Mouse (Mus musculus) heart, postnatal 25 days (tissue): ENCODE results near the gene Pga5. TPM values are rescaled to one million over a fixed set of nuclear protein-coding genes. Genes with fewer than 3 reads are reported as not detected.

ENCODE experiments used
- DNase-seq: peaks from one replicate; pipeline ENCODE4 v3.0.0; 2022; ENCODE audit warnings: low spot score
- intact Hi-C: fragments of 180-260 bp; cut with DNase I; formaldehyde crosslinking; loops from one replicate; pipeline ENCODE4 v1.15.1; 2025
- total RNA-seq, 2 experiments: library from RNA; stranded (reverse); gene quantifications; 2 replicates each; pipeline ENCODE4 v1.2.3; 2021

The Pga5 gene
- total RNA-seq = not detected

DNA sequence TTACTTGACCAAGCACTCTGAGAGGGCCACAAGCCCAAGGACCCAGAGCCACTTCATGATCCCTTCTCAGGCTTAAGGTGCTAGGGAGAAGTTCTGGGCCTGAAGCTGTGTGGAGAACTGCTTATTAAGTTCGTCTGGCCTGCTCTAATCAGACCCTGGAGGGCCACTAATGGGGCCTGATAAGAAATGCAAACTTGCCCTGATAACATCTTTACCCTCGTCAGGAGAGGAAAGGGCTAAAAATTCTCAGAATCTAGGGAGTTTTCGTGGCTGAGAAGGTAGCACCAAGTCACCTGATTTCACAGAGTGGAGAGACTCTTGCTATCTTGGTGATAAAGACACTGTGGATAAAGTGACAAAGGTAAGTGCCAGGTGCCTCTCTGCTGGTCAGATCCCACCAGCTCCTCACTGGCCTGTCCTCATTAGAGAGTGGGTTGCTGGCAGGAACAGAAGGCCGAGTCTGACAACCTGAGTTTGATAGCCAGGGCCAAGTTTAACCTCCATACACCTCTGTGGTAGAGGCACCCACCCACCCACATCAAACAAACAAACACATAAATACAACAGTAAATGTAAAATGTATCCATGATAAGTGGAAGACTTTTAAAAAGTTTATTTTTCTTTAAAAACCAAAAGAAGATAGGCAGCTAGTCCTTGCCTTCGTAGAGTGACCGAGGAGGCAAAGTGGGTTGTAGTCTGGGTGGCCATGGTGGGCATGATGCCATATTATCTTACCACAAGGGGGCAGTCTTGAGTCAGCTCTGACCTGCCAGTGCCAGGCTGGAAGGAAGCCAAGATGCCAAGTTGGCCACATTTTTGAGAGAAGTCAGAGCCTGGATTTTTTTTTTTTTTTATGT, at the start of gene Pga5:
Gene Pga5 (minus strand): TSS at position 157 of the 857 bp plus-strand sequence.
- DNase-seq = peak; percentile 40
- intact Hi-C loops = loop anchor here (1.0 to 5.0 kb wide), 2 partner anchors 31 to 279 kb away; no protein-coding TSS in a partner anchor

DNA sequence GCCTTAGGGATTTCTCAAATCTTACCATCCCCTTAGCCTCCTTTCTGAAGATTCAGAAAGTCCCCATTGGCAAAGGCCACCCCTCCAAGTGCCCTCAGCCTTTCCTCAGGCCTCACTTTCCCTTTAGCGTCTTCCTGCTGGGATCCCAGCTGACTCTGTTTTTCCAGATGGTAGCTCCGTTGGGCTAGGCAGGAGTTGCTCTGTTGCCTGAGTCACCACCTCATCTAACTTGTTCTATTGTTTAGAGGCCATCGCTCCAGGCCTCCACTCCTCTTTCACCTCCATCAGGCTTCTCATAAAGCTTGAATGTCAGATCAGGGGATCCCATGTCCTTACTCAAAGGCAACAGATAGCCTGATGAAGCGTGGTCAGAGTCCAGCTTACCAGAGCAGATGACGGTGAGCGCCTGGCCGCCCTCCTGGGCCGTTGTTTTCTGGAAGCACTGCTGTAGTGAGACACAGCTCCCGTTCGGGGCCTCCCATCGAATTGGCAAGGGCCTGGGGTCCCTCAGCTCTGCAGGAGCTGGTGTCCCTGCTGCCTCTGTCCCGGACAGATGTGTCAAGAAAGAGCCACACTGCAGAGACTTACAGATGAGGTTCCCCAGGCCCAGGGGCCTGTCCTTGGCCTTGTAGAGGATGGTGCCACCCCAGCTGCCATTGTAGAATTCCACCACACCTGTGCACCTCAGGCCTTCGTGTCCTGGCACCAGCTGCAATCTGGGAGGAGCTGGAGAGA, 46.9 kb upstream of the Pga5 start:
- intact Hi-C loops = no loop called here
- DNase-seq = no peak

DNA sequence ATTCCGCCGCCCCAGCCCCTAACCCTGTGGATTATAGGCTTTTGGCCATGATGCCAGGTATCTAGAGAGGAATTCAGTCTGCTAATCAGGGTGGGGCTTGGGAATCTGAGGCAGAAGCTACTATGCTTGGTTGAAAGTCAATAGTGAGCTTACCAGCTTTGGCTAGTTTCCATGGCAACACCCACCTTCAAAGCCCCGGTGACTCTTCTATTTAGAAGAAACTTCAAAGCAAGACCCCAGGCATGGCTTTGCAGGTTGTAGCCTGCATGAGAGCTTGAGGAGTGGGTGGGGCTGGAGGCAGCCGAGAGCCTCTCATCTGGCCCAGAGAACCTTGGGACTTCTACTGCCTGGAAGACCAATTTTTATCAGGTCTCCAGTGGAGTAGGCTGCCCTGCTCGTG, 45.8 kb upstream of the Pga5 start:
- intact Hi-C loops = no loop called here
- no peak for DNase-seq

DNA sequence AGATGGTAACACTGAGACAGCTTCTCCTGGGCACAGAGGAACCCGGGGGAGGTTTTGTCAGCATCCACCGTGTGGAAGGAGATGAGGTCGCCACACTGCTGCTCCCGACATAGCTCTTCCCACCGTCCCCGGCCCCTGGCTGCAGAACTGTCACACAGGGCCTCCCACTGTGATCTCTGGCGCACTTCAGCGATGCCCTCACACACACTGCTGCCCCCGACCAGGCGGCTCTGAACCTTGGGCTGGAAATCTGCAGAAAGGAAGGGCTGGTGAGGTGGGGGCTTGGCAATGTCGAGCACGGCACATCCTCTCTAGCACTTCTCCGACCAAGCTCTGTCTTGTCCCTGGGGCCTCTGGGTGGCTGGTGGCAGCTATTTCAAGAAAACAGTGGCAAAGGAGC, 45.2 kb upstream of the Pga5 start:
- intact Hi-C loops = no loop called here
- no peak for DNase-seq

DNA sequence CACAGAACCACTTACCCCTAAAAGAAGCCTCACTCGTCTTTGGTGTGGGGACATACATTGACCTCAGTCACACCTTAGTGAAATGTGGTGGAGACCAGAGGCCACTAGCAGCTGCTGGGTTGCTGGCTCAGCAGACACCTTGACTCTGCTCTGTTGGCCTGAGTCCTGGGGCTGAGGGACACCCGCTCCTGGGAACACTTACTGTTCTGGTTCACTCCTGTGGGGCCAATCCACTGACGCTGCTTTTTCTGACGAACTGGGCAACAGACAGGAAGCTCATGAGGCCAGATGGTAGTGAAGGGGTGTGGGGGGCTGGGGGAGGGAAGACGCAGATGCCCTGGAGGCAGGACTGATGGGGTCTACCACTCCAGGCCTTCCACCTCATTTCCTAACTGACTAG, 43.2 kb upstream of the Pga5 start:
- no peak for DNase-seq
- intact Hi-C loops = no loop called here

DNA sequence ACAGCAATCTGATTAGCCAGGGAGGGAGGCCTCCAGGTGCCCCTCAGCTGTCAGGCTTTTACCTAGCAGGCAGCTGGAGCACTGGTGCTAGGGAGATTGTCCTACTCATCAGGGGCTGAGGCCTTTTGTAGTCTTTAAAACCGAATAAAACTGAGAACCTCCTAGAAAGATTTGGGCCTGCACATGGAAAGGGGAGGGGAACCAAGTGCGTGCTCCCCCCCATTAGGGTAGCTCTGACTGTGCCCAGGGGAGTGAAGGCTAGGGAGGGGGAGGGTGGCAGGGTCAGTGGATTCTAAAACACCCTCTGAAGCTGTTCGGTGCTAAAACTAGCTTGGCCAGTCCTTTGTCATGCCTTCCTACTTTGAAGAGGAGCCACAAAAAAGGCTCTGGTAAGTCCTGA, 42.7 kb upstream of the Pga5 start:
- no peak for DNase-seq
- intact Hi-C loops = no loop called here

DNA sequence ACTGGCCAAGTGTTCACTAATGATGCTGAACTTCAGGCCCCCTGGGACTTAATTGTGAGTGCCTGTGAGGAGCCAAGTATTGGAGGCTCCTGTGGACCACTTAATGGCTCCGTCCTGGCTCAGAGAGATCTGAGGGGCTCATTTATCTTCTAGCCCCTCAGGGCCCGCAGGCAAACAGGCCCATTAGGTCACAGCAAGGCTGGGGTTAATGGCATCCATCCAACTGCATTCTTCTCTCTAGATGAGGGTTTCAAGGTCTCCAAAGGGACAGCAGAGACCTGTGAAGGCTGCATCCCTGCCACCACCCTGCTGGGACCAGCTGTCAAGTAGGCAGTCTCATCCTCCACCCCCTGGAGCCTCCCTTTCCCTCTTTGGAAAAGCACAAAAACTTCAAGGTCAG, 41.9 kb upstream of the Pga5 start:
- DNase-seq = no peak
- intact Hi-C loops = no loop called here

DNA sequence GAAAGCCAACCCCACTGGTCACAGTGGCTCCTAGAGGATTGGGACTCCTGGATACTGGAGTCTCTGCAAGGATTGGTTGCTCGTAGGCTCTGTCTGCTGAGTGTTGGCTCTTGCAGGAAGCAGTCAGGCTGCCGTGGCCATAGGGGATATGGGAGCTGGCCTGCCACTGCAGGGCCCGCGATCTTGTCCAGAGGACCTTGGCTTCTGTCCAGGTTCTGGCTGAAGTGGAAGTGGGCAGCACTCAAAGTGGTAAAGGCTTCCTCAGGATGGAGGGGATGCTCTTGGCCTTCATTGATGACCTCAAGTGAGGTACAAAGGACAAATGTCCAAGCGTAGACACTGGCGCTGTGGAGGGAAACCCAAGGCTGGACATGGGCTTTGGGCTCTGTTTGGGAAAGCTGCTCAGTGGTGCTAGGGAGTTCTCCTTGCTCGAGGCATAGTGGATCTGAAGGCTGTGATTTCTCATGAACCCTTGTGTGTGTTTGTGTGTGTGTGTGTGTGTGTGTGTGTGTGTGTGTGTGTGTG, 40.4 kb upstream of the Pga5 start:
- DNase-seq = no peak
- intact Hi-C loops = no loop called here

DNA sequence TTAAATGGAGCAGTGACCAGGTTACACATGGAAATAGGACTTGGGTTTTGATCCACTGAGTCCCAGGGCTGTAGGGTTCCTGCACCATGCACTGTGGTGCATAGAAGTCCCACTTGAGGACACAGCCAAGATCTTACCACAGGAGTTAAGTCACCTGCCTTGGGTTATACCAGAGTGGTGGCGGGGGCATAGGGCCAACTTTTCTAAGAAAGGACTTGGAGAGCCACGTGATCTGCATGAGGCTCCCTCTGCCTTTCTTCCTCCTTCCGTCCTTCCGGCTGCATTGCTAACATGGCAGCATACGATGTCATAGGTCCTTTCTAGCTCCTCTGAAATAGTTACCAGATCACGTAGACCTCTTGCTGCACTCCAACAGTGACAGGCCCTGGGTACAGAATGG, 37.6 kb upstream of the Pga5 start:
- intact Hi-C loops = no loop called here
- DNase-seq = no peak

DNA sequence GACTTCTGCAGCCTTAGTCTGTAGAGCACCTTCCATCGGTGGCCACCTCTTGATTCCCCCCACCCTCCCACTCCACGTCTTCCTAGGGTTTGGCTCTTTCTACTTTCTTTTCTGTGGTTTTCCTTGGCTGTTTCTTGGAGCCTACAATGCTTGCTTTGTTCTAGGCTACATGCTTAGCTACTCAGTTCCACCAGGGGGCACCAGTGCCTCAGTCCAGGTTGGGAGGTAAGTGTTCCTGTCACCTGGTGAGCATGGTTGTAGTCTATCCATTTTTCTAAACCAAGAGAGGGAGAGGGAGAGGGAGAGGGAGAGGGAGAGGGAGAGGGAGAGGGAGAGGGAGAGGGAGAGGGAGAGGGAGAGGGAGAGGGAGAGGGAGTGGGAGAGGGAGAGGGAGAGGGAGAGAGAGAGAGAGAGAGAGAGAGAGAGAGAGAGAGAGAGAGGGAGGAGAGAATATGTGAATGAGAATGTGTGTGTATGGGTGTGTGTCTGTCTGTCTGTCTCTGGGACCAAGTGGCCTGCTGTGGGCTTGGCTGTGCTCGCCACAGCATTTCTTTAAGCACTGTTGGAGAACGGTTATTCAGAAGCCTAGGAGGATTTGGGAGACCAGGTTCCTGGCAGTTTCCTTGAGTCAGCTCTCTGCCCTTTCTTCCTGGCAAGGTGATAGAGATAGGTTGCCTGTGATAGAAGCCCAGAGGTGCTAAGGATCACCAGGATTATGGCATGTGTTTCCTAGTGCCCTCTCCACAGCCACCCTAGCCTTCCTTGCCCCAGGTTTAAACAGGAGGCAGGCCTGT, 37.0 kb upstream of the Pga5 start:
- intact Hi-C loops = loop anchor here (1.0 kb wide), 1 partner anchor 116 kb away; no protein-coding TSS in a partner anchor
- no peak for DNase-seq

DNA sequence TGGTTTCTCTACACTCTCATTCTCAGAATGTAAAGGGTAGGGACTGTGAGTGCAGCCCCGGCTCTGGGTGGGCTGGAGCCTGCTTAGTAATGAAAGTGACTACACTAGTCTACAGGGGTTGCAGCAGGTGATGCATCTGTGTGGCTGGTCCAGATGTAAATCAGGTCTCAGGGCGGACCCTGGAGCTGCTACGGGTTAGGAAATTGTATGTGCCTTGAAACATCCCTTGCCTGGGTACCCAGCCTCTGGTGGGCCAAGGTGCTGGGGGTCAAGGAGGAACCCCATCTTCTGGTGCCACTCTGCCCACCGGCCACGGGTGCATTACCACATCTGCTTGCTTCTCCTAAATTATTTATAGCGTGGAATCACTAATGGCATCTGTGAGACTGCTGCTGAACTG, 36.3 kb upstream of the Pga5 start:
- intact Hi-C loops = loop anchor here (1.0 kb wide), 1 partner anchor 117 kb away; no protein-coding TSS in a partner anchor
- no peak for DNase-seq

DNA sequence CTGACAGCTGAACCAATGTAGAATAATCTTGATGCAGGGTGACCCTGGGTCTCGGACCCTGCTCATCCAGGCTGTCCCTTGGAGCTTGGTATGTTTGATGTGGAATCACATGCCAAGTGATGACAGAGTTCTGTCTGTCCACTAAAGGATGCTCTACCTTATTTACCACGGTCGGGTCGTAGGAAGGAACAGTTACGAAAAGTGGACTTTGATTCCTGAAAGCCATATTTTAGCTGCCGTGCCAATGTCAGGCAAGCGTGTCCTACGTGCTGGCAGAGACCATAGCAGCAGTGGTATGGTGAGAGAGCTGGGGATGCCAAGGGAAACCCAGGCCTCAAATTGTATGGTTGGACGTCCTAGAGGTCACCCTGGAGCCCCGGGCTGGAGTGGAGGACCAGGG, 35.7 kb upstream of the Pga5 start:
- intact Hi-C loops = no loop called here

DNA sequence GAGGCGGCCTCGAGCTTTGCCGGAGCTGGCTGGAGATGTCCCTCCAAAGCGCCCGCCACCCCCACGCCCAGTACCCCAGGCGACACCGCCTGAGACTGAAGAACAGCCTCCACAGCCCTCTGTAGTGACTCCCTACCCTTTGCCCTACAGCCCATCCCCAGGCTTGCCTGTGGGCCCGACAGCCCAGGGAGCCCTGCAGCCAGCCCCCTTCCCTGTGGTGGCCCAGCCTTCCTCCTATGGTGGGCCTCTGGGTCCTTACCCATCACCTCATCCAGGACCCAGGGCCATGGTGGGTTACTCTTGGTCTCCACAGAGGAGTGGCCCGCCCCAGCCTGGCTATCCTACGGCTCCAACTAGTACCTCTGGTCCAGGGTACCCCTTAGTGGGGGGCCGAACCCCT, 34.8 kb upstream of the Pga5 start:
- DNase-seq = no peak
- intact Hi-C loops = no loop called here

More for the DNA sequence above, 35.7 kb upstream of the Pga5 start:
- no peak for DNase-seq

DNA sequence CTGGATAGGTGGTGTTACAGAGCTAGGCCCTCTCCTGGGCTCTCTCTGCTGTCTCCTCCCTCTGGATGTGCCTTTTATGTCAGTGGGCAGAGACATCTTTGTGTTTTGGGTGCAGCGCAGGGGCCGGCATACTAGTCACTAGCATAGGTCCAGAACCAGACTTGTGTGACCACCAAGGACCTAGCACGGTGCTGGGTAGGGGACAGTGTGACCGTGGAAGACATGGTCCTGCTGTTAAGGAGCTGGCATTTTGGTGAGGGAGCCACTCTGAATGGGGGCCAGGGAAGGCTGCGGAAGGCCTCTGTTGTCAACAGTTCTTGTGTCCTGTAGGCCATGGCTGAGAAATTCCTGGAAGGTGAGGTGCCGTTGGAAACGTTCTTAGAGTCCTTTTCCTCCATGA, 34.3 kb upstream of the Pga5 start:
- DNase-seq = no peak
- intact Hi-C loops = no loop called here

DNA sequence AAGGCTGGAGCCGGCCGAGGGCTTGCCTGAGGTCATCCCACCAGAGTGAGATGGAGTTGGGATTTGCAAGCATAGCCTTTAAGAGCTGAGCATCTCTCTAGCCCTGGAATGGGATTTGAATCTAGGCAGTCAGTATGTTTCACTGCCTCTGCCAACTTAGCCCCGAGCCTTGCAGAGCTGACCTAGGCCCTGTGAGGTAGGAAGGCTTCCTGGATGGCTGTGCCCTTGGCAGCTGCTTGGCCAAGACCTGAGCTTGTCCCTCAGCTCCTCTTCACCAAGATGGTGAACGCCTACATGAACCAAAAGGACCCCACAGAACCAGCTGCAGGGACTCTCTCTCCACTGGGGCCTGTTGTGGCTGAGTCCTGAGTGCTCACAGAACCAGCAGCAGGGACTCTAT, 32.9 kb upstream of the Pga5 start:
- DNase-seq = no peak
- intact Hi-C loops = loop anchor here (2.0 kb wide), 1 partner anchor 168 kb away; no protein-coding TSS in a partner anchor

DNA sequence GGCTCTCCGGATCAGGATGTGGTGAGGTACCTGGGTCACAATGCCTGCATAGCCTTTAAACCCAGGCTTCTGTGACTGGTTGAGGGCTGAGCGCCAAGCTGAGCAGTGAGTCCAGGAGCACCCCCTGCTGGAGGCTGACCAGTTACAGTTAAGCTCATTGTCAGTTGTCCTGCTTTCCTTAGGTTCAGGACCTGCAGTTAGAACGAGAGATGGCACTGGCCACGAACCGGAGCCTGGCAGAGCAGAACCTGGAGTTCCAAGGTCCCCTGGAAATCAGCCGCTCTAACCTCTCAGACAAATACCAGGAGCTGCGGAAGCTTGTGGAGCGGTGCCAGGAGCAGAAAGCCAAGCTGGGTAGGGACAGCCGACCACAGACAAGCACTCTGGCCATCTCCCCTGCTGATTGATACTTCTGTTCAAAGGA, 32.2 kb upstream of the Pga5 start:
- intact Hi-C loops = loop anchor here (2.0 kb wide), 1 partner anchor 169 kb away; no protein-coding TSS in a partner anchor
- no peak for DNase-seq

DNA sequence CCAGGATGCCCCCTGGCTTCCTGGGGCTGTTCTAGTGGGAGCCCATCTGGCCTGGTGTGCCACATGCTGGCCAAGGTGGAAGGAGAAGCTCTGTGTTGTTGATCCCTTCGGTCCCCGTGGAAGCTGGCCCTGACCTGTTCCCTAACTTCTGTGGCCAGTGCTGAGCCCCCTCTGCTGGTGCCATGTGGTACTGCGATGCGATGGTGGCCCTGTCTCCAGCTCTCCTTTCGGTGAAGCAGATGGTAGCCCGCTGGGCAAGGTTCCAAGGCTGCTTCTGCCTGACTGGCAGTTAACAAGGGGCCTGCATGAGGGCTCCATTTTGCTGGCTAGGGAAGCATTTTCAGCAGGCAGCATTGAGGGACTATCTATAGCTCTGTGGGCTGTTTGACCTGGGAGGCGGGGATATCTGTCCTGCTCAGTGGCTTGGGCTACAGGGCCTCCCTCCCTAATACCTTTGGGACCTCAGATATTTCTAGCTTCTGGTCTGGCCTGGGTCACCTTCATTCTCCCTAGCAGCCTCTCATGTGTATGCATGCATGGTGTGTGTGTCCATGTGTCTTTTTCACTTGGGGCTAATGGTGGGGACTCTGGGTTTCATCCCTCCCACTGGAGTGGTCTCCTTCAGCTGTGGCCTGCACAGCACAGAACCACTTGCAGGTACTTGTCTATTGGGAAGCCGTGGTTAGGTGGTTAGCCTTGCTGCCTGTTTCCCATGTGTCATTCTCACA, 31.7 kb upstream of the Pga5 start:
- intact Hi-C loops = loop anchor here (1.0 to 5.0 kb wide), 4 partner anchors 31 to 249 kb away; partner anchors contain the start of gene Pga5
- DNase-seq = peak; percentile 82

DNA sequence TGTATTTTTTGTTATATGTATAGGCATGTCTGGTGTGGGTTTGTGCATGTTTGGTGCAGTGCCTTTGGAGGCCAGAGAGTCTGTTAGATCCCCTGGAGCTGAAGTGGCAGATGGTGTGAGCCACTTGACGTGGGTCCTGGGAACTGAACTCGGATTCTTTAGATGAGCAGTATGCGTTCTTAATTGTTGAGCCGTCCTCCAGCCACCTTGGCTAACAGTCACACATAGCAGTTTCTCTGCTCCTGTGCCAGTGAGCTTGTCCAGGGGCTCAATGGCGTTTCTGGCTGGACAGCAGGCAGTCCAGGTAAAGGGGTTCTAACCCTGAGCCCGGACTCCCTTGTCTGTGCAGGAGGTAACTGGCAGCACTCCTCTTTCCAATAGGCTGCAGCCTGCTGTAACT, 31.0 kb upstream of the Pga5 start:
- intact Hi-C loops = loop anchor here (1.0 to 5.0 kb wide), 3 partner anchors 31 to 250 kb away; partner anchors contain the start of gene Pga5
- DNase-seq = no peak

DNA sequence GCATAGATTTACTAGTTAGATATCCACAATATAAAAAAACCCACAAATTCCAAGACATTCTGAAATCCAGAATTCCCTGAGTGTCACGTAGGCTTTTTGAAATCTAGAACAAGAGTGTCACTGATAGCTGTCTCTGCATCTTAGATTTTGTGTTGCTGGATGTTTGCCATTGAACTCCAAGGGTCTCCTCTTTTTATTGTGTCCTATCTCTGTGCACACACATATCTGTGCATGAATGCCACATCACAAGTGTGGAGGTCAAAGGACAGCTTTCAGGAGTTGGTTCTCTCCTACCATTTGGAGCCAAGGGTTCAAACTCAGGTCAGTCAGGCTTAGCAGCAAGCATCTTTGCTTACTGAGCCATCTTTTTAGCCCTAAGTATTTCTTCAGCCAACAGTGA, 30.0 kb upstream of the Pga5 start:
- DNase-seq = no peak

More for the DNA sequence above, 30.0 kb upstream of the Pga5 start:
- intact Hi-C loops = loop anchor here (2.0 to 5.0 kb wide), 2 partner anchors 41 to 251 kb away; no protein-coding TSS in a partner anchor
